Mouse (Mus musculus) effector memory CD4-positive, alpha-beta T cell, adult 5 months (primary cell): ENCODE measurements around the gene Zbbx. TPM values are rescaled to one million over a fixed set of nuclear protein-coding genes. Genes with fewer than 3 reads are reported as not detected.

Experiments used
- polyA plus RNA-seq: library from polyadenylated mRNA; unstranded; fragments of 100-300 nt; shearing (Covaris generic); gene quantifications from one replicate; pipeline ENCODE4 v1.2.1, GENCODE M21; 2017

The Zbbx gene
- not detected for polyA plus RNA-seq

DNA sequence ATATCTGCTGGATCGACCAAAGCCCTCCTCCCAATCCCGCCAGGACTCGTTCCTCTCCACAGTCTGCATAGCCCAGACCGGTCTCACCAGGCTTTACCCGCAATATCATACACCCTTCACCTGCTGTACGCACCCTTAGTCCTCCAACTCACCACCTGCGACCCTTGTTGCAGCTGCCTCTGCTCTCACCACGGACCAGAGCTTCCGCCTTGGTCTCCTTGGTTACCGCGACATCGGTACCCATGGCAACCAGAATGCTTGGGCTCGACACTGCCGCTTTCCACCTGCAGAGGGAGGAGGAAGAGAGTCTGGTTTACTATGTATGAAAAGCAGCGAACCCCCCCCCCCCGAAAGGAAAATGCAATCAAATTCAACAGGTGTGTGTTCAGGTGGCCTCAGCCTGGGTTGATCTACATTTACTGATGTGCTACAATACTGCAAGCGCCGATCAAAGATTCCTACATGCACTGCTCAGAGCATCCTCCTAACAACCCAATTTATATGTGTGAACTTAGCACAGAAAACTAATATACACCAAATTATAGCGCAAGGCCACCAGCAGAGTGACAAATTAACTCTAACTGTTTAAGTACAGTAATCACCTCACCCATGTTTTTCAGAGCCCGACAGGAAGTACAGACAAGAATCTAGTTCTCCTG is at the start of gene Zbbx:
Zbbx (minus strand) TSS at position 197 of the 659 bp plus-strand sequence.

Other genes with a start within 250 kb of the Zbbx start
- not detected for gene Serpini2, start 105.0 kb upstream of the Zbbx start, polyA plus RNA-seq